Mouse (Mus musculus) layer of hippocampus, adult 11-12 months (tissue): Measurements from ENCODE around the gene Ap4m1.
A peak's percentile ranks its signal among the peaks of the same experiment; 100 is the strongest.

Experiments used
- DNase-seq: peaks from one replicate; pipeline ENCODE4 v3.0.0; 2022; ENCODE audit warnings: low spot score

Ap4m1 gene

DNA sequence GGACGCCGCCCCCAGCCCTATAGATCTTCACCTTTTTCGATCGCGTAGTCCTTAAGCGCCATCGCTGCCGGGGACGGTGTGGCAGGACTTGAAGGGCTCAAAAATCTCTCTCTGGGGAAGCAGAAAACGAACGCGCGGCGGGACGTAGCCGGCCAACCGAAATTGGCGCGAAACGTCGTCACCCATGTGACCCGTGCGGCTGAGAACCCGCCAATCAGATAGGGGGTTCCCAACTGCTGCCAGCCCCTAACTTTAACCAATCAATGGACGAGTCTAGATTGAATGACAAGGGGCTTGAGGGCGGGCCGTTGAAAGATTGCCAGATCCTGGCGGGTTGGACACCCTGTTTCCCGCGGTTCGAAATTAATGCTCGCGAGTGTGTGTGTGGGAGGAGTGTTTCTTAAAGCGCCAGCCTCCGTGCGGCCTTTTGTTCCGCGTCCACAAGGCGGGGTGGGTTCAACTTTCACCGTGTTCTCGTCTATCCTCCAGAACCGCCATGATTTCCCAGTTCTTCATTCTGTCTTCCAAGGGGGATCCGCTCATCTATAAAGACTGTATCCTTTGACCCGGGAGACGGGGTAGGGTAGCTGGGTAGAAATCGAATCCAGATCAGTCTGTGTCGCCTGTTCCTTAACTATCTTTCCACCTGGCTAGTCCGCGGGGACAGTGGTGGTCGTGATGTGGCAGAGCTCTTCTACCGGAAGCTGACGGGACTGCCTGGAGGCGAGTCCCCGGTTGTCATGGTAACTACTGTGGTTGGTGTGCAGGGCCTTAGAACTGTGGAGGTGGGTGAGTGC, at the start of gene Ap4m1, which contains the start of gene Mcm7:
Gene Ap4m1, plus strand, starts transcription at position 308 of the 797 bp plus-strand sequence.
Gene Mcm7, minus strand, starts transcription at position 728 of the 797 bp plus-strand sequence.
- DNase-seq, result peak; percentile 98

DNA sequence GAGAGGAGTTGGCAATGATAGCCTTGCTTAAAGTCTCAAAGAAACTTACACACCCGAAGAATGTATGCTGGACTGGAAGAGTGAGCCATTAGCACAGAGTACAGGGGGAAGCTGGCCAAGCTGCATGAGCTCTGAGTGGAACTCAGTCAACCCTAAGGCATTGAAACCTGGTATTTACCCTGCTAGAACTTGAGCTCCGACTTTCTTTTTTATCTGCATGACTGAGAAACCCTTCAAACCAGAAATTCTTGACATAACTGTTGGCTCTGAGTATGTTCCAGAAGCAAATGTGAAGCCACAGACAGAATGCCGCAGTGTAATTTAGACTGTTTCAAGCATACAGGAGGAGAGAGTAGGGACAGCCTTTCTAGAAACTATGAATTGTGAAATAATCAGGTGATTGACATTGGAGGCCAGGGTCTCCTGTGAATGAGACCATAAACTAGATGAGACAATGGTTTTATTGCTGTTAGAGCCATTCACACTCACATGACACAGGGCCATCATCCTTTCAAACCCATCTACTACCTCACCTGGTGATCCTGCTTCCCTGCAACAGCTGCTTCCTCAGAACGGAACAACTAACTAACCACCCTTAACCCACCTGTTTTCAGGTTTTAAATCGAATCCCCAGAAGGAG, 39.3 kb upstream of the Ap4m1 start:
- no peak for DNase-seq

DNA sequence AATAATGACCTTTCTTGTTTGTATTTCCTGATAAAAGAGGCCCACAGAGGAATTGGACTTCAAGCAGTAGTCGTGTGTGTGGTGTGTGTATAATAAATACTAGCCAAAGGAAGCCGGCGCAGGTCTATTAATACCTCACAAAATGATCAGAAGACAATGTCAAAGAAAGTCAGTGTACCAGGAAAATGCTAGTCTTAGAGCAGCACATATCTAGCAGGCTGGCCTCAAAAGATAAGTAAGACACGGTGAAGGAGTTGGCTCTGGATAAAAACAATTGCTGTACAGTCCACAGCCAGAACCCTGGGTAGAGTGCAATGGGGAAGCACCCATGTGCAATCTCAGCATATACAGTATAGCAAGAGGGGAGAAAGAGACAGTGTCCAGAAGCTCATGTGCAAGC, 34.5 kb upstream of the Ap4m1 start:
- no peak for DNase-seq

DNA sequence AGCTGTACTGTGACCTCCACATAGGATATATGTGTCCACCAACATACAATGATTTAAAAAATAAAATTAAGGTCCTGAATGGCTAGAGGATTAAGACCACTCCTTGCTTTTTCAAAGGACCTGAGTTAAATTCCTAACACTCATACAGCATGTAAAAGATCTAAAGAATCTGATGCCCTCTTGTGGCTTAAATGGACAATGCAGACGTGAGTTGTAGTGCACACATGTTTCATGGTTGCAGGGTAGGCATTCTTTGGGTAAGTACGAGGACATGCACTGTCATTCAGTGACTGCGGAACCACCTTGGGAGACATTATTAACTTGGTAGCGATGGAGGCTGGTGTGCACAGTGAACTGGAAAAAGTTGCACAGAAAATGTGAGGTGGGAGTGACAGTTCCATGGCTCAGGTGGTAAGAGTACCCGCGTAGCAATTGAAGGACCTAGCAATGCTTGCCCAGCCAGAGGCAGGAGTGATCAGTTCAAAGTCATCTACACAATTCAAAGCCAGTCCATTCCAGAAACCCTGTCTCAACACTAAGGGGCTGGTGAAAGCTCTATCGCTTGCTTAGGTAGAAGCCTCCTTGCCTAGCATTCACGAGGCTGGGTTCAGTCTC, 33.8 kb upstream of the Ap4m1 start:
- DNase-seq, result peak; percentile 31

DNA sequence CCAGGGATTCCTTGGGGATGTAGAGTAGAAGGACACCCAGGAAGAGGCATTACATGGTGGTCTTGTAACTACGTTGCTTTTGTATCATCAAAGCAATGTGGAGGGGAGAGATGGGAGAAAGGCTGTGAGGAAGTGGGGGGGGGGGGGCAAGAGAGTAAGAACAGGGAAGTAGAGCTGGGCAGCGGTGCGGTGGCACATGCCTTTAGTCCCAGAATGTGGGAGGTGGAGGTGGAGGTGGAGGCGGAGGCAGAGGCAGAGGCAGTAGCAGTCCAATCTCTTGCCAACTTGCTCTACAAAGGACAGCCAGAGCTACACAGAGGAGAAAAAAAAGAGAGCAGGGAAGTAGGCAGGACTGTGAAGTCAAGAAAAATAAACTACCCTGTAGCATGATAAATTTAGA, 33.2 kb upstream of the Ap4m1 start:
- DNase-seq, result no peak

DNA sequence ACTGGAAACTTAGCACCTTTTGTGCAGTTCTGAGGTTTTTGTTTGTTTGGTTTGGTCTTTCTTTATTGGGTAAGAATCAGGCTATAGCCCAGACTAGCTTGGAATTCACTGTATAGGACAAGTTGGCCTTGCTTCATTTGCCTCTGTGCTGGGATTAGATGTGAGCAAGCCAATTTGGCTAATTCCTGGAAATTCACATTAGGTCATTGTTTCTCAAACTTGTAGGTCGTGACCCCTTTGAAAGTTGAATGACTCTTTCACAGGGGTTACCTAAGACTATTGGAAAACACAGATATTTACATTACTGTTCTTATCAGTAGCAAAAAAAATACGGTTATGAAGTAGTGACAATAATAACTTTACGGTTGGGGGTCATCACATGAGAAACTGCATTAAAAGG, 17.4 kb upstream of the Ap4m1 start:
- DNase-seq, result no peak

DNA sequence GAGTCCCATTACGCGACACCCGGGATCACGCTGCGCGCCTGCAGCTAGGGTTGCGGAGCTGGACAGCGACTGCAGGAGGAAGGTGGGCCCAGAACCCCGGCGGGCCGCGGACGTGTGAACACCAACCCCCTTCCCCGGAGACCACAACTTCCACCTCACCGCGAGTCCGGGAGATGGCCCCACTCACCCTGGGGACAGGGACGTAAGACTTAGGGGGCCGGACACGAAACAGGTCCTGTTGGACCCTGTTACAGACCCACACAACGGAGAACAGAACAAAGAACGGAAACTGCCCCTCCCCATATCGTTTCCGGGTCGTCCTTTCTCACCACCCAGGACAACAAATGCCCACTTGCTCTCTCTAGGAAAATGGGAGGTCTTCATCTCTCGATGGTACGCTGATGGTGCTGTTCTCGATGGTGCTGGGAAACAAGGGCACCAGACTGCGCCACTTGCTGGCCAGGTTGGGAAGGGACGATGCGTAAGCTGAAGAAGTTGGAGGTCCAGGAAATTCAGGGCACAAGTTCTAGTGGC, 16.3 kb upstream of the Ap4m1 start, which contains the start of gene Zfp113:
Gene Zfp113, minus strand, starts transcription at position 302 of the 534 bp plus-strand sequence.
- DNase-seq, result peak; percentile 94

DNA sequence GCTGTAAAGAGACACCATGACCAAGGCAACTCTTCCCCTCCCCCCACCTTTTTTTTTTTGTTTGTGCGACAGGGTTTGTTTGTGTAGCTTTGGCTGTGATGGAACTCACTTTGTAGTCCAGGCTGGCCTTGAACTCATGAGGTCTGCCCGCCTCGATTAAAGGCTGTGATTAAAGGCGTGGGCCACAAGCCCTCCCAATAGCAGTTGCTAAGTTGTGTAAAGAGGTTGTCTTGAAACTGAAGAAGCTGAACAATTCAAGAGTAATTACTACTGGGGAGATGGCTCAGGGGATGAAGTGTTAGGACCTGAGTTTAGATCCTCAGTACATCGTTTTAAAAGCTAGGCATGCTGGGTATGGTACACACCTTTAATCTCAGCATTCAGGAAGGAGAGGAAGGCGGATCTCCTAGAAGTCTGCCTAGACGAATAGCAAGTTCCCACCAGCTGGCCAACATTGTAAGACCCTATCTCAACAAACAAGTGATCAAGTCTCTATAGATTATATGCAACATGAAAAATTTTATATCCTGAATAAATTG, 11.5 kb upstream of the Ap4m1 start:
- DNase-seq, result no peak

DNA sequence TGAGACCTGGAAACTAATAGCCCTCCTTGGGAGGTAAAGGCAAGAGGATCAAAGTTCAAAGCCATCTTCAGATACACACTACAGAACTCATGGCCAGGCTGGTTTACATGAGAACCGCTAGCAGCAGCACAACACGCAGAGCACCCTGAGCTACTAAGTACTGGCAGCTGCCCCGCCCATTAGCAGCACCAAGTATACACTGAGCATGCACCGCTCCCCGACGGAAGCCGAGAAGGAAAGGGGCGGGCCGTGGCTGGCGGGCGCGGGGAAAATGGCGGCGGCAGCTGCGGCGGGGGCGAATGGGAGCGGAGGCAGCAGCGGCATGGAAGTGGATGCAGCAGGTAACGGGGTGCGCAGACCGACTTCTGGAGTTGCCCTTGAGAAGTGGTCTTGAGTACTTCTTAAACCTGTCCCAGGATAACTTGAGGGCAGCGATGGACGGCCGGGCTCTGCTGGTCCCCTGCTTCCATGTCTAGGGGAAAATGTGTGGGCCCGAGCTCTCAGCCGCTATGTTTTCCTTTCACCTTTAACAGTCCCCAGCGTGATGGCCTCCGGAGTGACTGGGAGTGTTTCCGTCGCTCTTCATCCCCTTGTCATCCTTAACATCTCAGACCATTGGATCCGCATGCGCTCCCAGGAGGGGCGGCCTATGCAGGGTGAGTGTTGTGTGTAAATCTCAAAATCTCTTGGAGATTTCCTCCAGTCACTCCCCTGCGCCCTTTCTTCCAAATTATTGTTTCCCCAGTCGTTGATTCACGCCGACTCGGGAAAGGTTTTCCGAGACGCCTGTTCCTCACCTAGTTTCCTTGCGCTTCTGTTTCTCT, 10.7 kb upstream of the Ap4m1 start, which contains the start of gene Cops6:
Gene Cops6, plus strand, starts transcription at position 230 of the 824 bp plus-strand sequence.
- DNase-seq, result peak; percentile 94

DNA sequence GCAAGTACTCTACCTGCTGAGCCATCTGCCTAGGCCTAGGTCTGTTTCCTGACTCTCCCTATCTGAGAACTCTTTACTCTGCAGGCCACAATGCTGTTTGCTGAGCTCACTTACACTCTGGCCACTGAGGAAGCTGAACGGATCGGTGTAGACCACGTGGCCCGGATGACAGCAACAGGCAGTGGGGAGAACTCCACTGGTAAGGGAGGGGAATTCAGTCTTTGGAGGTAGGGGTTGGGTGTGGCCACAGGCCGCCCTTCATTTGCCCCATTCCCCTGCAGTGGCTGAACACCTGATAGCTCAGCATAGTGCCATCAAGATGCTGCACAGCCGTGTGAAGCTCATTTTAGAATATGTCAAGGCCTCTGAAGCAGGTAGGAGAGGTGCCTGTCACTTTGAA, 8.8 kb upstream of the Ap4m1 start:
- no peak for DNase-seq

DNA sequence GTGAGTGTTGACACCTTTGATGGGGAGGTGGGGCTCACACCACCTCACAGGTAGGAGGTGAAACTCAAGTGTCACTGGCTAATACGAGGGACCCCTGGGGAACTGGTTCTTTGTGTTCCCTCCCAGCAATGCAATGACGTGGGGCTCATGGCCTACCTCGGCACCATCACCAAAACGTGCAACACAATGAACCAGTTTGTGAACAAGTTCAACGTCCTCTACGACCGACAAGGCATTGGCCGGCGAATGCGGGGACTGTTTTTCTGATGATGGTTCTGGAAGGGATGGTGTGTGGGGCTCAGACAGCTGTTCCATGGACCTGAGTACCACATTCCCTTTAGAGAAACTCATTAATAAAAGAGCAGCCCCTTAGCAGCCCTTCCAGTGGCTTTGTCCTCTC, 8.2 kb upstream of the Ap4m1 start:
- no peak for DNase-seq

DNA sequence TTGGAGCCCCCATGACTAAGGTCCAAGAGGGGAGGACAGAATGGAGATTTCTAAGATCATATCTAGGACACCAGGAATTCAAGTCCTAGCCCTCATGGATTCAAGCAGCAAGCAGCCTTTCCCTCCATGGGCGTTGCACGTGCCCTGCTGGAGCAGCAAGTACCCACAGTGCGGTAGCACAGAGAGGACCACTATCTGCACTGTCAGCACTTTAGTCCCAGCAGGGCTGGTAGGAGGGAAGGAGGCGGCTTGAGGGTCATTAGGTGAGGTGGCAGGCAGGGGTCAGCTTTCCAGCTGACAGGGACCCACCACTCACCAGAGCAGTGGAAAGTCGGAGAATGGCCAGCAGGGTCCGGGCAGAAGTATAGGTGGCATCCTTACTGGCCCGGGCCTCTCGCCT, 6.2 kb upstream of the Ap4m1 start:
- DNase-seq, result no peak

DNA sequence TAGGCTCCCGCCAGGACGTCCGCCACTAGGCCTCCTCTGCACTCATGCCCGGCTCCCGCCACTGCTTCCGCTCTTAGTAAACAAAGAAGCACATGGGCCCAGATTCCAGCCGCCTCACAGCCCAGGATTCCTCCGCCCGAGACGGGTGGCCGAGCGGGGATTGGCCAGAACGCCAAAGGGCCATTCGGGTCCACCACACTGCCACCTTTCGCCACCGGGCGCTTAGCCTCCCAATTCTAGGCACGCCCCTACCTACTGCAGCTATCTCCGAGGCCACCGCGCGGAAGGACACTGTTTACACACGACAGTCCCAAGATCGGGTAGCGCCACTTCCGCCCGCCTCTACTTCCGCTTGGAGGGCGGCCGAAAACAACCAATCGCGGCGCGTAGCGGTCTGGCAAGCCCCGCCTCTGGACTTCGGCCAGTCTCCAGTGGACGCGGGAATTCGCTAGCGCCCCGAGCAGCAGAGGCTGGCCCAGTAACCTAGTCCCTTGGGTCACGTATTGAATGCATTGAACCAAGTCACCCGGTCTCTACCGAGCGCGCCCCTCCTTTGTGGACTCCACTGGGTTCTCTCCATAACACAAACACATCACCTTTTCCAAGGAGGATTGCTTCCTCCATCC, 753 bp upstream of the Ap4m1 start:
- DNase-seq, result peak; percentile 94

DNA sequence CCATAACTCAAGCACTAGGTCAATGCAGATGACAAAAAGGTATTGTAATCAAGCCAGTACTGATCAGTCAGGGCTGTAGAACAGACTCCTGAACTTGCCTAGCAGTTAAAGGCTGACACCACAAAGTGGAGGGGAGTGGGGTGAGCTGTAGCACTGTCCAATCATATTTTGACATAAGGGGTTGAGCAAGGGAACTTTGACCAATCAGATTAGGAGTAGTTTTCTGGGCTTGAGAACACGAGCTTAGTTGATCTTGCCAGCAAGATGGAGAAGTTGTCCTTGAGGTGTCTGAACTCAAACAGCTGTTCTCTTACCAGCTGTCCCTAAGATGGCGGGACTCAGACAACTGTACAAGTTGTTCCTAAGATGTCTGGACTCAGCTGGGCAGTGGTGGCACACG, 1.4 kb downstream of the Ap4m1 start:
- DNase-seq, result no peak

DNA sequence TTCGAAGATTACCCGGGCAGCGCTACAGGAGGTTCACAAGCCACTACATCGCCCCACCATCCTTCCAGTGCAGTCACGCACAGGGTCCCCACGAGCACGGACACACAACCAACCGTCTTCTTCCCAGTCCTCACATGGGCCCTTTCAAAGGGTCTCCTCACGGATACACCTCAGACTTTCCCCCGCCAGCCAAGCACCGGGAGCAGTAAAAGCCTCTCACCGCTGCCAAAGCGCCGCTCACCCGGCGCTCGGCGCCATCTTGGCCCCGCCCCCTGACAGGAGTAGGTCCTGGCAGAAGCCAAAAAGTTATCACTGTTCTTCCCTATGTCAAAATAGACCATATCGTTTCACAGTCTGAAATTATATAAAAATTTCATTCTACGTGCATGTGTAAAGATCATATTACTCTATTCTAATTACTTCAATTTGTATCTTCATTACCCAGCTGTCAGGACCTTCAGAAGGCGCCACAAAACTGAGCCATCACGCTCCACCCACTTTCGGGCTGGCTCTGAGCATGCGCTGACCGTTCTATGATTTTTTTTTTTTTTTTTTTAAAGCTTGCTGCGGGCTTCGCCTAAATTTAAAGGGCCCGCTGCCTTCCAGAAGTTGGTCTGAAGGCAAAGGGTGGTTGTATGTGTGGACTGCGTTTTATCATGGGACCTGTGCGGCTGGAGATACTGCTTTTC, 15.3 kb downstream of the Ap4m1 start, which contains the start of the genes Taf6 and Cnpy4:
Gene Taf6, minus strand, starts transcription at position 502 of the 689 bp plus-strand sequence.
Gene Cnpy4, plus strand, starts transcription at position 536 of the 689 bp plus-strand sequence.
- DNase-seq, result peak; percentile 80

DNA sequence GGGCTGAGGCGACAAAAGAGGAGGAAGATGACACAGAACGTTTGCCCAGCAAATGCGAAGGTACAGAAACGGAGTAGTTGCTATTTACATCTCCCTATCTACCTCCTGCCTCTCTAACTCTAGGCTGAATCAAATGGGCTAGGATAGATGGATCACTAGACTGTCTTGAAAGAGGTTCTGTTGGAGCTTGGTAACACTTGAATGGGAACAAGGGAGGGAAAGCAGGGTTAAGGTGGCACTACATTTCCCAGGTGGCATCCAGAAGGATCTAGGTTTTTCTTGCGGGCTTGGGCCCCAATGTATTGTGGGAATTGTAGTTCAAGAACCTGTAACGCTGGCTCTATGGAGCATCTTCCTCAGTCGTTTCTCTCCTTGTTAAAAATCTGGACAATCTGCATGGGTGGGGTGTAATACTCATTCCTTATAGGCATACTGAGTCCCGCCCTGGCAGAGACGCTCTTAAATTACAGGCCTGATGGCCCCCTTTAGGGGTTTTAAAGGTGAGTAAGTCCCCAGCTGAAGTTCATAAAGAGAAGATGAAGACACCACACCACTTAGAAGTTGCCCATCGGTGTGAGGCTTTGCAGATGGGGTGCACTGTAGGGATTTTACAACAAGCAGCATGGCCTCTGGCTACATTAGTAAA, 16.0 kb downstream of the Ap4m1 start:
- peak; percentile 81 for DNase-seq

DNA sequence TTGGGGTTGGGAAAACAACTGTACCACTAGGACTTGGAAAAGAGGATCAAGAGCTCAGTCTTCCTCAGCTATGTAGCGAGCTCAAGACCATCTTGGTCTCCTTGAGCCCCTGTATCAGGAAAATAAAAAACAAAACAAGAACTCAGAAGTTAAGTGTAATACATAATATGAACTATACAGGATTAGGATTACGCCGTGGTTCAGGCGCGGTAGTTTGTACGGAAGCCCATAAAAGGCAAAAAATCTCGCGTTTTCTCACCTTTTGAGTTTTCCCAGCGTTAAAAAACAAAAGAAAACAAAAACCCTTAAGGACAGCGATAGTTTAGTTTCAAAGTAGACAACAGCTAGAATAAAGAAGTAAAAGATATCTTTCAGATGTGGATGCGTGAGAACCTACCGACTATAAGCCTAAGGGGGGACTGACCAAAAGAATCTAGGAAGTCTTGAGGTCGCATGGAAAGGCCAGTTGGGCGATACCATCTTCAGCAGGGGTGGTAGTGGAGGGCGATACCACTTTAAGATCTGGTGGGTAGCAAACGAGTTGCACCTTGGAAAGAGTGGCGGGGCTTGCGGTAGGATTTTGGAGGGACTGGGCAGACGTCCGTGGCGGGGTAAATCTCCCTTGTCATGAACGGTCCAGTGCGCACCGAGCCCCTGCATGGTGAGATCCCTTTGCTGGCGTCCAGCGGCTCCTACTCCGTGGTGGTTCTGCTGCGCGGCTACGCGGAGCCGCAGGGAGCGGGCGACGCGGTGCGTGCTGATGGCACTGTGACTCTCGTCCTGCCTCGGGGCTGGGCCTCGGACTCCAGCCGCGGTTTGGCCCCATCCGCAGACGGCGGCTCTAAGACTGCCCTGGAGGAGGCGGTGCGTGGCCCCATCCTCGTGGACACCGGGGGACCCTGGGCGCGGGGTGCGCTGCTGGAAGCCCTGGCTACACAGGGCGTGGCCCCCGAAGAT, 22.2 kb downstream of the Ap4m1 start, which contains the start of gene Mblac1:
Gene Mblac1, plus strand, starts transcription at position 544 of the 957 bp plus-strand sequence.
- peak; percentile 86 for DNase-seq

DNA sequence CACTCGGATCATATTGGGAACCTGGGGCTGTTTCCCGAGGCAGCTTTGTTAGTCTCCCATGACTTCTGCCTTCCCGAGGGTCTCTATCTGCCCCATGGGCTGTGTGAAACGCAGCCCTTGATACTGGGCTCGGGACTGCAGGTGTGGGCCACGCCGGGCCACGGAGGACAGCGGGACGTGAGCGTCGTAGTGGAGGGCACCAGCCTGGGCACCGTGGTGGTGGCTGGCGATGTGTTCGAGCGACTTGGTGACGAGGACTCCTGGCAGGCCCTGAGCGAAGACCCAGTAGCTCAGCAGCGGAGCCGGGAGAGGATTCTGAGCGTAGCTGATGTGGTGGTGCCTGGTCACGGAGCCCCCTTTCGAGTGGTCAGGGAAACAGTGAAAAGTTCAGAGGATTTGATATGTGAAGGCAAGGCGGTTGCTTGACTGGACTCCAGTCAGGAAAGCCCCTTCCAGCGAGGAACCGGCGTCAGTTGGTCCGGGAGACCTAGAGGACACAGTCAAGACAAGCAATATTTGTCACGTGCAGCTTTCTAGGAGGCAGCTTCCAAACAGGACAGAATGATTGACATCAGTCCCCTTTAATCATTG, 23.0 kb downstream of the Ap4m1 start:
- peak; percentile 22 for DNase-seq
